Mouse (Mus musculus): ENCODE data around the gene BC049352. TPM values are rescaled to one million over a fixed set of nuclear protein-coding genes. Genes with fewer than 3 reads are reported as not detected.

BC049352 gene
- not detected in 2 replicates for polyA plus RNA-seq (2015; fragmentation: Nextera tagmentation; extraction: Ambion mirVana)

DNA sequence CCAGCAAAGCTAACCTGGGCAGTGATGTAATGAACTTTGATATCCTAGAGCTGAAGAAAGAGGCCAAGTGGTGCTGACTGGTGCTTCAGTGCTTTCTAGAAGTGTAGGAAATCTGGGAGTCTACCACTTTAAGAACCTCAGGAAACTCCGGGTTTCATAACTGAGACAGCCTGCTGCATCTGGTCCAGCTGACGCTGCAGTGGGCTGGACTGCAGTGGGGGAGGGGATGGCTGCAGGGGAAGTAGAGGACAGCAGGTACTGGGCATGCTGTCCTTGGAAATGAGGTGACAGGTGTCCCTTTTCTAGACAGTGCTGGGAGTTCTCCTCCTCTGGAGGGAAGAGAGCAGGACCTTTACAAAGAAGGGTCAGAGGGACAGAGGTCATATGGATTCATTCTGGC, at the start of gene BC049352:
TSS of gene BC049352 (plus strand) at position 238 of the 400 bp plus-strand sequence.
- 36% methylated on average over 2 of the region's 2 CpGs for WGBS
- H3K4me2 ChIP-seq (ENCODE audit: low read length), result no peak within 1 kb of the TSS
- H3K27ac ChIP-seq (ENCODE audit: low read depth, low read length), result no peak within 1 kb of the TSS
- H3K9ac ChIP-seq (ENCODE audit: low read depth, low read length), result no peak within 1 kb of the TSS
- H3K27me3 ChIP-seq (replicated peaks; ENCODE audit: control insufficient read depth, insufficient read depth, low read length), result no peaks in the 10 kb centered on the region
- H3K4me1 ChIP-seq (ENCODE audit: control insufficient read depth, insufficient read depth, low read depth, low read length), result no peaks in the 10 kb centered on the region; the same call in 1 of the 2 replicates
- no peaks in the 10 kb centered on the region for H3K9me3 ChIP-seq (ENCODE audit: control insufficient read depth, low read length)
- ATAC-seq, result no peak
- no peaks in the 10 kb centered on the region for H3K36me3 ChIP-seq (ENCODE audit: control insufficient read depth, insufficient read depth, low read length)
- no peak within 1 kb of the TSS for H3K4me3 ChIP-seq (ENCODE audit: low read length)

DNA sequence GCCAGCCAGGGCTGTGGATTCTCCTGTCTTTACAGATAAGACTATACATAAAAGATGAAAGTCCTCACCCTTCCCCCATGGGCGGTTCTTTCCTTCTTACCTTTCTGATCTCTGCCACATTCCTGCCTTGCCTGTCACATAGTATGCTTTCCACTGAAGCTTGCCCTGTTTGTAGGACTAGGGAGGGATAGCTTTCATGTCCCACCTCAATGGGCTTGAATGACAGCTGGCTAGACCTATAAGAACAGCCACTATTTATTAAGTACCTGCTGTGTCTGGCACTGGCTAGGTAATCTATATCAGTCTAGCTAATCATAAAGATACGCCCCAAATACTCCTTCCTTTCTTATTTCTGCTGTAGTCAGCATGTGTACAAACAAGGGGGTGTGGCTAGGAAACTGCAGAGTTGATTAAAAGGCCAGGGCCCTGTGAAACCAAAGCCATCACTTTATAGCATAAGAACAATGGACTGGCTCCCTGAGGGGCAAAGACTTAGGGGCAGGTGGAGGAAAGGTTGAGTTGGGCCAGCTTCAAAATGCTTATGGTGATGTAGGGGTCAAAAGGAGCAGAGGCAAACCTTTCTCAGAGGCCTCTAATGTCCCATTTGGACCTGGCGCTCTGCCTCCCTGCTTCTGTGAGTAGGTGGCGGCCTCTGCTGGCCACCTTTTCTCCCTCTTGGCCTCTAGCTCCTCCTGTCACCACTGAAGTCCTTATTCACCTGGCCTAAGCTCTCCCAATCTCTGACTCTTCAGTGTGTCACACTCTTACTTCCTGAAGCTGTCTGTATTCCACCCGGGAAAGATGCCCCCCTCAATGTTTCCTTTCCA, 48.1 kb upstream of the BC049352 start:
- 25% methylated on average over 5 of the region's 5 CpGs for WGBS
- Histone ChIP-seq H3K36me3 (ENCODE audit: control insufficient read depth, insufficient read depth, low read length) (no peaks in the 10 kb centered on the region), H3K4me2 (ENCODE audit: low read length) (no peak overlapping the region), H3K27me3 (replicated peaks; ENCODE audit: control insufficient read depth, insufficient read depth, low read length) (peaks cover 34% of the 10 kb centered on the region), H3K9me3 (ENCODE audit: control insufficient read depth, low read length) (no peaks in the 10 kb centered on the region), H3K4me1 (ENCODE audit: control insufficient read depth, insufficient read depth, low read depth, low read length) (peaks cover 9% of the 10 kb centered on the region), H3K9ac (ENCODE audit: low read depth, low read length) (no peak overlapping the region), H3K27ac (ENCODE audit: low read depth, low read length) (no peak overlapping the region), H3K4me3 (ENCODE audit: low read length) (no peak overlapping the region)
- ATAC-seq, result no peak

DNA sequence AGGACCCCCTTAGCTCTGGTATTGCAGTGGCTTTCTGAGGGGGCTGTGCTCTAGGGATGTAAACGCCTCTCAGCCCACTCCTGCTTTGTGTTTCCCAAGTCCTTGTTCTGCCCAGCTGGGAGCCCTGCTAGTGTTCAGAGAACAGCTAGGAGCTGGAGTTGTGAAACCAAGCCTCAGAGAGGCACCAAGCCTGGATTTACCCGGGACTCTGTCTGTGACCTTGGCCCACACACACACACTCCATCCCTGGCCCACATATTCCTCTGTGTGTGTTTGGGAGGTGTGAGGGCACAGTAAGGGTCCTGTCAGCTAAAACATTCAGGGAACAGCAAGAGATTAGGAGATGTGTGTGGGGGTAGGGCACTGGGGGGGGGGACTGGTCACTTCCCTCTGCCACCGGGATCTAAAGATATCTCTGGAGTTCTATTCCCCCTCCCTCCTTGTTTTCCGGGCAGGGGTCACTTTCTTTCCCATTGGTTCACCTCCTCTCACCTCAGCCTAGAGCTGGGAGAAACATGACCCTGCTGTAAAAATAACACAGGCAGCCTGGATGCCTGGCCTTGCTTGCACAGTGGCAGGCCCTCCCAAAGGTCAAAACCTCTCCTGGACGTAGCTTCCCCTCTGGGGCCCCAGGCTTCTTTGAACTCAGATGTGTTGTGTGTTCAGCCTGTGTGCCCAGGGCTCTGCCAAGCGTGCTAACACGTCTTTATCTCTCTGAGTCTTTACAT, 45.2 kb upstream of the BC049352 start:
- no peak overlapping the region for H3K4me2 ChIP-seq (ENCODE audit: low read length)
- H3K36me3 ChIP-seq (ENCODE audit: control insufficient read depth, insufficient read depth, low read length), result no peaks in the 10 kb centered on the region
- no peak for ATAC-seq
- H3K9ac ChIP-seq (ENCODE audit: low read depth, low read length), result no peak overlapping the region
- 19% methylated on average over 7 of the region's 7 CpGs for WGBS
- peaks cover 49% of the 10 kb centered on the region for H3K27me3 ChIP-seq (replicated peaks; ENCODE audit: control insufficient read depth, insufficient read depth, low read length)
- H3K27ac ChIP-seq (ENCODE audit: low read depth, low read length), result no peak overlapping the region
- no peak overlapping the region for H3K4me3 ChIP-seq (ENCODE audit: low read length)
- no peaks in the 10 kb centered on the region for H3K9me3 ChIP-seq (ENCODE audit: control insufficient read depth, low read length)
- H3K4me1 ChIP-seq (ENCODE audit: control insufficient read depth, insufficient read depth, low read depth, low read length), result peaks cover 14% of the 10 kb centered on the region

DNA sequence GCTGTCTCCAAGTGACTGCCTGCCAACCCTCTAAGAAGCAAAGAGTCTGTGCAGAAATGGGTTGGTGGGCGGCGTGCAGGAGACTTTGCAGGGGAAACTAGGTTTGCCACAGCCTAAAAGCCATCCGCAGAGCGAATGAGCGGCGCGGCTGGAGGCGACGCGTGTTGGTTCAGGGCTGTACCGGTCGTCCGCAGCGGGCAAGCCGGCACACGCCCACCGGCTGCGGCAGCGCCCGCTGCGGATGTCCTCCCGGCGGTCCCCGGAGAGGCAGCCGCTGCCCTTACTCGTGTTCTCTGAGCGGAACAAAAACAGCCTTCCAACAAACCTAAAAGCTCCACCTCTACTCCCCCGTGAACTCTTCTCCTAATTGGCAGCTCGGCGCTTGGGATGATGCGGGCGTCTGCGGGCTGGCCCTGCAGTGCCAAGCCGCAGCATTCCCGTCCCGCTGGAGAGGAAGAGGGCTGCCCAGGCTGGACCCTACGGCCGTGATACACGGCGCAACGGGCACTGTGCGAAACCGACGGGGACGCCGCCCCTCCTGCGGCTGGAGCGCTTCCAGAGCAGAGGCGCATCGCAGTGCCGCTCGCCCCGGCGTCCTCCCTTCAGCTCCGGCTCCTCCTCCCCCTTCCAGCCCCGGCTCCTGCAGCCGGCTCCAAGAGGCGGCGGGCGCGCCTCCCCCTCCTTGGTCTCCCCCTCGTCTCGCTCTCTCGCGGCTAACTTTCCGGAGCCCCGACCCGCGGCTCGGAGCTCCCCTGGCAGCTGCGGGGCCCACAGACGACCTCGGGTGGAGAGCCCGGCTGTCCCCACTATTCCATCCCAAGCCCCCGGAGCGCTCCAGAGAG, 43.4 kb upstream of the BC049352 start, which contains the start of gene Scn4b:
TSS of gene Scn4b (plus strand) at position 205 of the 842 bp plus-strand sequence.
- ATAC-seq, result peak; percentile 74
- Histone ChIP-seq H3K4me2 (ENCODE audit: low read length) (peak within 1 kb of the TSS; percentile 92), H3K27me3 (replicated peaks; ENCODE audit: control insufficient read depth, insufficient read depth, low read length) (peaks cover 57% of the 10 kb centered on the region), H3K27ac (ENCODE audit: low read depth, low read length) (no peak within 1 kb of the TSS), H3K9ac (ENCODE audit: low read depth, low read length) (peak within 1 kb of the TSS; percentile 60), H3K4me1 (ENCODE audit: control insufficient read depth, insufficient read depth, low read depth, low read length) (peaks cover 14% of the 10 kb centered on the region), H3K36me3 (ENCODE audit: control insufficient read depth, insufficient read depth, low read length) (no peaks in the 10 kb centered on the region), H3K4me3 (ENCODE audit: low read length) (peak within 1 kb of the TSS; percentile 51), H3K9me3 (ENCODE audit: control insufficient read depth, low read length) (no peaks in the 10 kb centered on the region)
- under 1% methylated on average over 70 of the region's 76 CpGs for WGBS

DNA sequence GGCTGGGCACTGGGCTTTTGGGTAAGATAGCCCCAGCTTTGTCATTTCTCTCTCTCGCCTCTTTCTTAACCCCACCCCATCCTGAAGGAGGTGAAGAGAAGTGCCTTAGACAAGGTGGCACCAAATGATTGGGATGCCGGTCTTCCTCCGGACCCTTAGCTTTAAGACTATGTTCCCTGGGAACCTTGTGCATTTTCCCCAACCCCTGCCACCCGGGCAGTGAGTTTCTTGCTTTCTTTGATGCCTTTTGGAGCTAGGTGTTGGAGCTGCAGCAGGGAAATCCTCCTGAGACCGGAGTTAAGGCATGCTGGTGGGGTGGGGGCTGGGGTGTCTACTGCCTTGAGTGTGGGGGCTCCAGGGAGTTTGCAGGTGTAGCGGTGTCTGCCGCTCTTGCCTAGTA, 42.7 kb upstream of the BC049352 start:
- Histone ChIP-seq H3K27ac (ENCODE audit: low read depth, low read length) (no peak overlapping the region), H3K9ac (ENCODE audit: low read depth, low read length) (no peak overlapping the region; the same call in 1 of the 2 replicates), H3K4me2 (ENCODE audit: low read length) (peak overlapping the region; percentile 92), H3K27me3 (replicated peaks; ENCODE audit: control insufficient read depth, insufficient read depth, low read length) (peaks cover 60% of the 10 kb centered on the region), H3K36me3 (ENCODE audit: control insufficient read depth, insufficient read depth, low read length) (no peaks in the 10 kb centered on the region), H3K4me3 (ENCODE audit: low read length) (peak overlapping the region; percentile 51), H3K4me1 (ENCODE audit: control insufficient read depth, insufficient read depth, low read depth, low read length) (peaks cover 14% of the 10 kb centered on the region), H3K9me3 (ENCODE audit: control insufficient read depth, low read length) (no peaks in the 10 kb centered on the region)
- 4% methylated on average over 7 of the region's 7 CpGs for WGBS
- ATAC-seq, result no peak

DNA sequence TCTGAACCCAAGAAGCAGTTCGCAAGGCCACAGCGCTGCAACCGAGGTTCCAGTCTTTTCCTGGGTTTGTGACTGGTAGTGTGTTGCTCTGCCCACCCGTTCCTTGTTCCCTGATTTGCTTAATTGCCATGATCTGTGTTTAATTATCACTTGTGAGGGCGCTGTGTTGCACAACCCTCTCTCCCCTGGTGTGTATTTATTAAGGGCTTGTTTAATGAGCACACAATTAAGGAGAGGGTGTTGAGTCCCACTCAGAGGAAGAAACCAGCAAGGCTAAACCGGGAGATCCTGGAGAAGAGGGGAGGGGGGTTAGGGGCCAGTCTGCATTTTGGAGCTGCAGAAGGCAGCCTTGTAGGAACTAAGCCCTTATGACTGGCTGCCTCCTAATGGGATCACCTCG, 40.9 kb upstream of the BC049352 start:
- H3K4me1 ChIP-seq (ENCODE audit: control insufficient read depth, insufficient read depth, low read depth, low read length), result peaks cover 19% of the 10 kb centered on the region
- no peak overlapping the region for H3K27ac ChIP-seq (ENCODE audit: low read depth, low read length)
- ATAC-seq, result no peak
- H3K4me2 ChIP-seq (ENCODE audit: low read length), result no peak overlapping the region
- H3K9ac ChIP-seq (ENCODE audit: low read depth, low read length), result no peak overlapping the region
- 45% methylated on average over 7 of the region's 7 CpGs for WGBS
- no peaks in the 10 kb centered on the region for H3K36me3 ChIP-seq (ENCODE audit: control insufficient read depth, insufficient read depth, low read length)
- H3K27me3 ChIP-seq (replicated peaks; ENCODE audit: control insufficient read depth, insufficient read depth, low read length), result peaks cover 58% of the 10 kb centered on the region
- H3K9me3 ChIP-seq (ENCODE audit: control insufficient read depth, low read length), result no peaks in the 10 kb centered on the region
- H3K4me3 ChIP-seq (ENCODE audit: low read length), result no peak overlapping the region

DNA sequence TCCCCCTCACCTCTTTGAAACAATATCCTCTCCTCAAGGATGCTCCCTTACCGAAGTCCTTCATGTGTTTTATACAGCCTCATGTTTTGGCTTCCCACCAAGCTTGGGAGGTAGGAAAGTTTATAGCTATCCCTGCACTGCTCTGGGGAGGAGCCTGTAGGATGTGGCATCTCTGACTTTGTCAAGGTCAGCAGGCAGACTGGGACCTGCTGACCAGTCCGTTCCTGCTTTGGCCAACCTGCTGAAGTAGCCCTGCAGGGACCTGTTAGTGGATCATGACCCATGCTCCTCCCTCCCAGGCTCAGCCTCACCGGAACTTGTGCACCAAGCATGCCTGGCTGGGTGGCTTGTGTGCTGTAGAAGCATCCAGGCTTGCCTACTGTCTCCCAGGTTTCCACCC, 39.1 kb upstream of the BC049352 start:
- H3K4me3 ChIP-seq (ENCODE audit: low read length), result no peak overlapping the region
- WGBS, result 64% methylated on average over 3 of the region's 3 CpGs
- no peaks in the 10 kb centered on the region for H3K36me3 ChIP-seq (ENCODE audit: control insufficient read depth, insufficient read depth, low read length)
- no peak for ATAC-seq
- H3K27me3 ChIP-seq (replicated peaks; ENCODE audit: control insufficient read depth, insufficient read depth, low read length), result peaks cover 43% of the 10 kb centered on the region
- H3K4me1 ChIP-seq (ENCODE audit: control insufficient read depth, insufficient read depth, low read depth, low read length), result peaks cover 21% of the 10 kb centered on the region
- no peaks in the 10 kb centered on the region for H3K9me3 ChIP-seq (ENCODE audit: control insufficient read depth, low read length)
- no peak overlapping the region for H3K27ac ChIP-seq (ENCODE audit: low read depth, low read length)
- H3K9ac ChIP-seq (ENCODE audit: low read depth, low read length), result no peak overlapping the region
- no peak overlapping the region for H3K4me2 ChIP-seq (ENCODE audit: low read length)

DNA sequence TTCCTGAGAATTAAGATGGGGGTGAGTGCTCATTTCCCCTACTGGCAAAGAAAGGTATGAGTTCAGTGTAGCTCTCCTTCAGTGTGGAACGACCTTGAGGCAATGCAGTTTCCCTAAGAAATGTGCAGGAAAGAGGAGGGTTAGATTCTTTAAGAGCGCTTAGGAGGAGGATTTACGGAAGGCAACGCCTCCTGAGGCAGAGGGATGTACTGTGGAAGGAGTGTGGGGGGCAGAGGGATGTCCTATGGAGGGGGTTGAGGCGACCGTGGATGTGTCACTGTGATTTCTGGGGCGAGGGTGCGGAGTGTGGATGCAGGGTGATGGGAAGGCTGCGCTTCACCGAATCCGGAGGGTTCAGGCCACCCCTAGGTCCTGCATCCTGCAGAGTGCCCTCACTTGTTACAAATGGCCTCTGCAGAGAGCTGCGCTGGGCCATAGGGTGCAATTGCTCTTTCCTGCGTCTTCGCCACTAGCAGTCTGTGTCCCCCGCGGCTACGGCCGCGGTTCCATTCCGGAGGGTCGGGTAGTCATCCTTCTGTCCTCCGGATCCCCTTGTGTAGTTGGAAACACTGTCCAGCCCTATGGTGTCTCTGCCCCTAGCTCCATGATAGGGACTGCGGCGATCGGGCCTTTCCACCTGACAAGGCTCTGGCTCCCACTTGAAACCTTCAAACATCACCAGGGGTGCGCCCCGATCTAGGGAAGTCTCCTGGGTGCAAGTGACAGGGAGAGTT, 36.1 kb upstream of the BC049352 start:
- Histone ChIP-seq H3K4me1 (ENCODE audit: control insufficient read depth, insufficient read depth, low read depth, low read length) (peaks cover 7% of the 10 kb centered on the region), H3K36me3 (ENCODE audit: control insufficient read depth, insufficient read depth, low read length) (no peaks in the 10 kb centered on the region), H3K4me2 (ENCODE audit: low read length) (peak overlapping the region; percentile 81), H3K9me3 (ENCODE audit: control insufficient read depth, low read length) (no peaks in the 10 kb centered on the region), H3K27me3 (replicated peaks; ENCODE audit: control insufficient read depth, insufficient read depth, low read length) (peaks cover 35% of the 10 kb centered on the region), H3K9ac (ENCODE audit: low read depth, low read length) (peak overlapping the region; percentile 62), H3K4me3 (ENCODE audit: low read length) (peak overlapping the region; percentile 43), H3K27ac (ENCODE audit: low read depth, low read length) (no peak overlapping the region)
- WGBS, result 3% methylated on average over 25 of the region's 27 CpGs
- ATAC-seq, result peak; percentile 68
